Mouse (Mus musculus): ENCODE measurements around the gene Arl5a.

DNA sequence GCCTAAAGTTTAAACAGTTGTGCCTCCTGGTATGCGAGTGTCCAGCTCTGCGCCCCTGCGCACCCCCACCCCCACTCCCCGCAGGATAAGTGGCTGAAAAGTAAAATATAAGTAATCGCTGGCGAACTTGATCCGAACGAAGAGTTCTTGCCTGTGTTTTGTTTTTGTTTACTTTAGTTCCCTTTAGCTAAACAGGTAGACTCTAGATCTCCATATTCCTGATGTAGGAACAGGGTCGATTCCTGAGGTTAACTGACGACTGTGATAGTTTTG is 758 bp upstream of the Arl5a start:
- TF ChIP-seq CTCF (IDR thresholded peaks at IDR 0.05) (no peak), EP300 (IDR thresholded peaks at IDR 0.05) (no peak)
